Mouse (Mus musculus): ENCODE measurements around the gene Arhgap27.

DNA sequence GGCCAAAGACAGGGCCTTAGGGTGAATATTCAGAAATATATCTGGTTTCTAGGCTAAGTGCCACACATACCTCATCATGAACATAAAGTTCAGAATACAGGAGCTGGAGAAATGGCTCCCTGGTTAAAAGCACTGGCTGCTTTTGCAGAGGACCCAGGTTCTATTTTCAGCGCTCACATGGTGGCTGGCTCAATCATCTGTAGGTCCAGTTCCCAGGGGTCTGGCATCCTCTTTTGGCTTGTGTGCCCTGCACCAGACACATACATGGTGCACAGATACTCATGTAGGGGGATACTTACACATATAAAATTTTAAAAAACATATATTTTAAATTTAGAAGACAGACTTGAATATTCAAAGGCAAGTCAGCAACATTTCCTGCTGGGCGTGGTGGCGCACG, 32.7 kb upstream of the Arhgap27 start:
- no peak for TF ChIP-seq POLR2A (IDR thresholded peaks at IDR 0.05; ENCODE audit: low read depth, low read length)
- no peak for TF ChIP-seq CTCF (IDR thresholded peaks at IDR 0.05; ENCODE audit: borderline replicate concordance, insufficient read depth, low read length)

All from embryonic fibroblast, embryonic 13.5 days (primary cell).